Mouse (Mus musculus): ENCODE results near the gene Nek1. TPM values are rescaled to one million over a fixed set of nuclear protein-coding genes. Genes with fewer than 3 reads are reported as not detected.

Nek1 gene
- total RNA-seq, 2 experiments from 2014 or later, result 25.0 to 31.6 TPM

GRCm38 (mm10) chr8:61132561-61133134, 139.7 kb downstream of the Nek1 start:
- intact Hi-C loops (cut with DNase I), result no loop called here

GRCm38 (mm10) chr8:61141869-61142268, 148.9 kb downstream of the Nek1 start:
- intact Hi-C loops (cut with DNase I), result no loop called here
- DNase-seq (ENCODE audit: low spot score in 2 of 2), result no peak

More at GRCm38 (mm10) chr8:61132561-61133134, 139.7 kb downstream of the Nek1 start:
- DNase-seq (ENCODE audit: low spot score in 2 of 2), result no peak

GRCm38 (mm10) chr8:61142302-61142701, 149.3 kb downstream of the Nek1 start:
- intact Hi-C loops (cut with DNase I), result no loop called here
- DNase-seq (ENCODE audit: low spot score in 2 of 2), result no peak

- intact Hi-C loops (cut with DNase I), result no loop called here
- no peak for DNase-seq (ENCODE audit: low spot score in 2 of 2)
These were observed 149.8 kb downstream of the Nek1 start for GRCm38 (mm10) chr8:61142845-61143244.

GRCm38 (mm10) chr8:61148728-61149127, 155.7 kb downstream of the Nek1 start:
- no peak for DNase-seq (ENCODE audit: low spot score in 2 of 2)
- intact Hi-C loops (cut with DNase I), result no loop called here

GRCm38 (mm10) chr8:61150596-61150995, 157.6 kb downstream of the Nek1 start:
- intact Hi-C loops (cut with DNase I), result no loop called here
- no peak for DNase-seq (ENCODE audit: low spot score in 2 of 2)

- intact Hi-C loops (cut with DNase I), result no loop called here
- no peak for DNase-seq (ENCODE audit: low spot score in 2 of 2)
These were observed 163.4 kb downstream of the Nek1 start for GRCm38 (mm10) chr8:61156406-61156805.

- intact Hi-C loops (cut with DNase I), result no loop called here
- no peak for DNase-seq (ENCODE audit: low spot score in 2 of 2)
These were observed 165.5 kb downstream of the Nek1 start for GRCm38 (mm10) chr8:61158540-61158939.

- DNase-seq (ENCODE audit: low spot score in 2 of 2), result no peak
- intact Hi-C loops (cut with DNase I), result no loop called here
These were observed 168.6 kb downstream of the Nek1 start for GRCm38 (mm10) chr8:61161461-61162185.

GRCm38 (mm10) chr8:61162186-61162566, 169.2 kb downstream of the Nek1 start:
- no peak for DNase-seq (ENCODE audit: low spot score in 2 of 2)
- intact Hi-C loops (cut with DNase I), result no loop called here

GRCm38 (mm10) chr8:61171546-61171945, 178.6 kb downstream of the Nek1 start:
- intact Hi-C loops (cut with DNase I), result no loop called here
- DNase-seq (ENCODE audit: low spot score in 2 of 2), result no peak

GRCm38 (mm10) chr8:61173921-61174492, 181.0 kb downstream of the Nek1 start:
- DNase-seq (ENCODE audit: low spot score in 2 of 2), result no peak
- intact Hi-C loops (cut with DNase I), result no loop called here

- intact Hi-C loops (cut with DNase I), result no loop called here
- DNase-seq (ENCODE audit: low spot score in 2 of 2), result no peak
These were observed 182.9 kb downstream of the Nek1 start for GRCm38 (mm10) chr8:61175876-61176275.

- intact Hi-C loops (cut with DNase I), result no loop called here
- no peak for DNase-seq (ENCODE audit: low spot score in 2 of 2)
These were observed 184.9 kb downstream of the Nek1 start for GRCm38 (mm10) chr8:61177680-61178593.

GRCm38 (mm10) chr8:61178594-61179140, 185.7 kb downstream of the Nek1 start:
- intact Hi-C loops (cut with DNase I), result no loop called here
- no peak for DNase-seq (ENCODE audit: low spot score in 2 of 2)

Other genes with a start within 250 kb of the Nek1 start
- gene Hpf1, start 102.8 kb upstream of the Nek1 start, total RNA-seq (2021), result 10 to 100 TPM; 48.4 to 50.4 TPM
- 100 to 1,000 TPM; 132 to 133 TPM for gene Clcn3, start 9.9 kb upstream of the Nek1 start, total RNA-seq (2021)
- 10 to 100 TPM; 37.5 to 37.8 TPM for gene Sh3rf1, start 230.7 kb downstream of the Nek1 start, total RNA-seq (2021)